19 mouse cellular contexts compared by ENCODE assay signal in the genomic region with DNA sequence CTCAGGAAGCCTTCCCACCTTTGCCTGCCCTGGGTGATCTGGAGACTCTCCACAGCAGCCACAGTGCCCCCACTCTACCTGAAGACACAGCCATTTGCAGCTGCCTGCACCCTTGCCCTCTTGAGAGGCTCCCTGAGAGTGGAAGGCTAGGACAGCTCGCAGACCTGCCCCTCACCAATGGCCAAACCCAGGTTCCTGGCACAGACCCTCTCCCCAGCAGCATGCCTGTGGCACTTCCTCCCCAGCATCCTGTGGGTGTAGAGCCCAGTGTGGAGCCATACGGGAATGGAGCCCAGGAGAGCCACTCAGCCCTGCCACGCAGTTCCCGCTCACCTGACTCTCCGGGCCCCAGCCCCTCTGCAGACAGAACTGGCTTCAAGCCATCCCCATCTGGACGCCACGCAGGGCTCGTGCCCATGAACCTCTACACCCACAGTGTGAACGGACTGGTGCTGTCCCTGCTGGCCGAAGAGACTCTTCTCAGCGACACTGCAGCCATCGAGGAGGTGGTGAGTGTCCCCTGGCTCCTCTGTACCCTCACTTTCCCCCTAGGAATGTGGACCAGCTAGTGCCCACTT. TPM values are rescaled to one million over a fixed set of nuclear protein-coding genes. Genes with fewer than 3 reads are reported as not detected.
DNase-seq lines count a peak whose midpoint lies in the region; ATAC-seq and TF ChIP-seq lines count a peak whose summit lies in the region.
"Had no signal": no experiment of that assay in that cellular context is flagged by ENCODE, and none has a peak within 500 bp of the region (broad histone marks: within the 10 kb centered on the region; RNA-seq: fewer than 3 reads in every experiment).

No protein-coding gene starts in this region.

- TF ChIP-seq CTCF in left cerebral cortex, adult 2 months (IDR thresholded peaks at IDR 0.05): no peak
- no peak; the same call in 1 of the 2 replicates for TF ChIP-seq CTCF in hindbrain, postnatal 0 days (IDR thresholded peaks at IDR 0.05; ENCODE audit: low read depth)
- TF ChIP-seq CTCF in stomach, postnatal 0 days (IDR thresholded peaks at IDR 0.05; ENCODE audit: low read depth): no peak

- 89% methylated on average over 12 of the region's 12 CpGs for WGBS in forebrain, embryonic 13.5 days
- 59% methylated on average over 12 of the region's 12 CpGs for WGBS in hindbrain, postnatal 0 days
- WGBS in stomach, postnatal 0 days: 88% methylated on average over 12 of the region's 12 CpGs

- peaks cover 42% of the 10 kb centered on the region for H3K4me1 ChIP-seq in forebrain, embryonic 13.5 days
- H3K4me1 ChIP-seq in hindbrain, postnatal 0 days (ENCODE audit: insufficient read depth, low read length): peaks cover 41% of the 10 kb centered on the region
- H3K4me1 ChIP-seq in stomach, postnatal 0 days (replicated peaks; ENCODE audit: control insufficient read depth, insufficient read depth): no peaks in the 10 kb centered on the region
- H3K4me1 ChIP-seq: embryonic facial prominence, embryonic 13.5 days; heart, embryonic 13.5 days; kidney, embryonic 15.5 days; lung, embryonic 15.5 days had no signal

- H3K9me3 ChIP-seq in forebrain, embryonic 13.5 days (replicated peaks): no peaks in the 10 kb centered on the region
- no peaks in the 10 kb centered on the region for H3K9me3 ChIP-seq in hindbrain, postnatal 0 days (ENCODE audit: low read length)
- H3K9me3 ChIP-seq in stomach, postnatal 0 days (ENCODE audit: control insufficient read depth, low read length): no peaks in the 10 kb centered on the region
- H3K9me3 ChIP-seq: embryonic facial prominence, embryonic 13.5 days; heart, embryonic 13.5 days; kidney, embryonic 15.5 days; lung, embryonic 15.5 days; neural tube, embryonic 12.5 days had no signal

- peaks cover 76% of the 10 kb centered on the region for H3K36me3 ChIP-seq in forebrain, embryonic 13.5 days (ENCODE audit: poor library complexity, severe bottlenecking)
- peaks cover 25% of the 10 kb centered on the region for H3K36me3 ChIP-seq in hindbrain, postnatal 0 days (ENCODE audit: insufficient read depth, low read length)
- H3K36me3 ChIP-seq in stomach, postnatal 0 days (ENCODE audit: control insufficient read depth, insufficient read depth, low read length): peaks cover 27% of the 10 kb centered on the region

- DNase-seq in left cerebral cortex, adult 2 months (ENCODE audit: extremely low spot score in 1 of 2, low spot score in 2 of 2): no peak
- no peak for DNase-seq in left cerebral cortex, postnatal 14 days (ENCODE audit: low spot score in 2 of 2)
- no peak for DNase-seq in hindbrain, postnatal 0 days (ENCODE audit: low spot score)
- DNase-seq in stomach, postnatal 0 days (ENCODE audit: low spot score): no peak
- no peak for DNase-seq in thymus, adult 18-20 months
- DNase-seq in kidney, postnatal 36 days: no peak
- DNase-seq: gastrocnemius, postnatal 14 days; right cerebral cortex, adult 18-20 months had no signal

- H3K9ac ChIP-seq in forebrain, embryonic 13.5 days: 0 out of 2 replicates have a peak overlapping the region, but pooled peaks have one; percentile 37
- 0 out of 2 replicates have a peak overlapping the region, but pooled peaks have one; percentile 7 for H3K9ac ChIP-seq in hindbrain, postnatal 0 days (replicated peaks; ENCODE audit: low read length)
- H3K9ac ChIP-seq in stomach, postnatal 0 days (ENCODE audit: low read length): no peak overlapping the region
- H3K9ac ChIP-seq: embryonic facial prominence, embryonic 13.5 days; heart, embryonic 13.5 days; kidney, embryonic 15.5 days; lung, embryonic 15.5 days; neural tube, embryonic 12.5 days had no signal

- H3K4me2 ChIP-seq in forebrain, embryonic 13.5 days: no peak overlapping the region
- H3K4me2 ChIP-seq in hindbrain, postnatal 0 days (ENCODE audit: low read depth, low read length): no peak overlapping the region
- H3K4me2 ChIP-seq in stomach, postnatal 0 days (replicated peaks; ENCODE audit: low read depth): no peak overlapping the region
- H3K4me2 ChIP-seq: embryonic facial prominence, embryonic 13.5 days; heart, embryonic 13.5 days; kidney, embryonic 15.5 days; liver, embryonic 11.5 days; lung, embryonic 15.5 days; neural tube, embryonic 12.5 days had no signal

- no peaks in the 10 kb centered on the region for H3K27me3 ChIP-seq in forebrain, embryonic 13.5 days
- no peaks in the 10 kb centered on the region for H3K27me3 ChIP-seq in hindbrain, postnatal 0 days (ENCODE audit: insufficient read depth, low read length)
- no peaks in the 10 kb centered on the region for H3K27me3 ChIP-seq in stomach, postnatal 0 days (ENCODE audit: control insufficient read depth, insufficient read depth, low read length)
- H3K27me3 ChIP-seq: embryonic facial prominence, embryonic 13.5 days; heart, embryonic 13.5 days; kidney, embryonic 15.5 days; lung, embryonic 15.5 days; neural tube, embryonic 12.5 days had no signal

- no peak for ATAC-seq in forebrain, embryonic 13.5 days
- ATAC-seq in hindbrain, postnatal 0 days: no peak
- ATAC-seq in stomach, postnatal 0 days (ENCODE audit: low FRiP score, low TSS enrichment): peak; percentile 8; the same call in 1 of the 2 replicates
- ATAC-seq: CD4-positive, CD25-positive, alpha-beta regulatory T cell, adult 4 months had no signal

- peak overlapping the region; percentile 92 for H3K27ac ChIP-seq in left cerebral cortex, adult 2 months
- peak overlapping the region; percentile 93 for H3K27ac ChIP-seq in forebrain, embryonic 13.5 days
- H3K27ac ChIP-seq in hindbrain, postnatal 0 days: peak overlapping the region; percentile 95
- H3K27ac ChIP-seq in stomach, postnatal 0 days (replicated peaks): no peak overlapping the region
- H3K27ac ChIP-seq: embryonic facial prominence, embryonic 13.5 days; heart, embryonic 13.5 days; kidney, embryonic 15.5 days; lung, embryonic 15.5 days had no signal

- intact Hi-C loops in left cerebral cortex, adult 2 months (cut with DNase I): no loop called here
- intact Hi-C loops in left cerebral cortex, postnatal 14 days (cut with DNase I): no loop called here

- TF ChIP-seq EP300 in stomach, postnatal 0 days (optimal IDR thresholded peaks at IDR 0.05): no peak

- no peak overlapping the region for H3K4me3 ChIP-seq in left cerebral cortex, adult 2 months
- no peak overlapping the region for H3K4me3 ChIP-seq in forebrain, embryonic 13.5 days
- H3K4me3 ChIP-seq in hindbrain, postnatal 0 days (ENCODE audit: low read length): no peak overlapping the region
- H3K4me3 ChIP-seq in stomach, postnatal 0 days (ENCODE audit: low read depth, low read length): no peak overlapping the region
- H3K4me3 ChIP-seq: embryonic facial prominence, embryonic 13.5 days; heart, embryonic 13.5 days; kidney, embryonic 15.5 days; lung, embryonic 15.5 days; neural tube, embryonic 12.5 days had no signal

RNA-seq across cellular contexts. Expression of gene Gm6583, which starts 14.5 kb away (rescaled TPM):
- total RNA-seq in left cerebral cortex, adult 2 months (2021): not detected
- not detected for total RNA-seq in left cerebral cortex, postnatal 14 days (2021)
- 0.18 and 0.23 TPM in 2 replicates for polyA plus RNA-seq in forebrain, embryonic 13.5 days (2015; fragmentation: Nextera tagmentation; extraction: Ambion mirVana)
- total RNA-seq in hindbrain, postnatal 0 days (2014; rRNA removed): not detected in 2 replicates
- polyA plus RNA-seq in hindbrain, postnatal 0 days (2015; fragmentation: Nextera tagmentation; extraction: Ambion mirVana): 0.06 TPM in 1 of 2 replicates, not detected in the other
- 0.08 and 0.13 TPM in 2 replicates for polyA plus RNA-seq in stomach, postnatal 0 days (2015; fragmentation: Nextera tagmentation; extraction: Ambion mirVana)
- total RNA-seq: gastrocnemius, postnatal 14 days; left cerebral cortex, postnatal 36 days; megakaryocyte-erythroid progenitor cell, adult 5-6 weeks had no signal
- polyA plus RNA-seq: spleen, adult 2 months had no signal

RNA-seq across cellular contexts. Expression of gene Asphd2, which starts 24.3 kb away (rescaled TPM):
- total RNA-seq in left cerebral cortex, adult 2 months (2021): 100 to 1,000 TPM; 180 to 183 TPM
- 100 to 1,000 TPM; 164 to 171 TPM for total RNA-seq in left cerebral cortex, postnatal 14 days (2021)
- polyA plus RNA-seq in forebrain, embryonic 13.5 days (2015; fragmentation: Nextera tagmentation; extraction: Ambion mirVana): 21.4 and 23.8 TPM in 2 replicates
- 143 and 164 TPM in 2 replicates for total RNA-seq in hindbrain, postnatal 0 days (2014; rRNA removed)
- 113 and 118 TPM in 2 replicates for polyA plus RNA-seq in hindbrain, postnatal 0 days (2015; fragmentation: Nextera tagmentation; extraction: Ambion mirVana)
- polyA plus RNA-seq in stomach, postnatal 0 days (2015; fragmentation: Nextera tagmentation; extraction: Ambion mirVana): 4.4 and 4.6 TPM in 2 replicates
- total RNA-seq: megakaryocyte-erythroid progenitor cell, adult 5-6 weeks had no signal
- polyA plus RNA-seq: CD4-positive, CD25-positive, alpha-beta regulatory T cell, adult 4 months had no signal

RNA-seq across cellular contexts. Expression of gene Hps4, which starts 27.4 kb away (rescaled TPM):
- total RNA-seq in left cerebral cortex, adult 2 months (2021): 10 to 100 TPM; 26.9 to 38.3 TPM
- total RNA-seq in left cerebral cortex, postnatal 14 days (2021): 10 to 100 TPM; 30.0 to 32.7 TPM
- 28.9 and 33.0 TPM in 2 replicates for polyA plus RNA-seq in forebrain, embryonic 13.5 days (2015; fragmentation: Nextera tagmentation; extraction: Ambion mirVana)
- 43.9 and 45.6 TPM in 2 replicates for total RNA-seq in hindbrain, postnatal 0 days (2014; rRNA removed)
- 32.7 and 33.6 TPM in 2 replicates for polyA plus RNA-seq in hindbrain, postnatal 0 days (2015; fragmentation: Nextera tagmentation; extraction: Ambion mirVana)
- 15.2 and 15.3 TPM in 2 replicates for polyA plus RNA-seq in stomach, postnatal 0 days (2015; fragmentation: Nextera tagmentation; extraction: Ambion mirVana)

RNA-seq across cellular contexts. Expression of gene Srrd, which starts 27.5 kb away (rescaled TPM):
- total RNA-seq in left cerebral cortex, adult 2 months (2021): 10 to 100 TPM; 23.1 to 29.9 TPM
- 10 to 100 TPM; 21.6 to 23.0 TPM for total RNA-seq in left cerebral cortex, postnatal 14 days (2021)
- polyA plus RNA-seq in forebrain, embryonic 13.5 days (2015; fragmentation: Nextera tagmentation; extraction: Ambion mirVana): 47.3 and 57.6 TPM in 2 replicates
- 84.3 and 92.0 TPM in 2 replicates for total RNA-seq in hindbrain, postnatal 0 days (2014; rRNA removed)
- polyA plus RNA-seq in hindbrain, postnatal 0 days (2015; fragmentation: Nextera tagmentation; extraction: Ambion mirVana): 49.1 and 56.0 TPM in 2 replicates
- 19.3 and 20.9 TPM in 2 replicates for polyA plus RNA-seq in stomach, postnatal 0 days (2015; fragmentation: Nextera tagmentation; extraction: Ambion mirVana)

RNA-seq across cellular contexts. Expression of gene Tfip11, which starts 44.2 kb away (rescaled TPM):
- 10 to 100 TPM; 43.0 to 45.0 TPM for total RNA-seq in left cerebral cortex, adult 2 months (2021)
- total RNA-seq in left cerebral cortex, postnatal 14 days (2021): 10 to 100 TPM; 37.1 to 37.9 TPM
- 29.9 and 35.7 TPM in 2 replicates for polyA plus RNA-seq in forebrain, embryonic 13.5 days (2015; fragmentation: Nextera tagmentation; extraction: Ambion mirVana)
- total RNA-seq in hindbrain, postnatal 0 days (2014; rRNA removed): 16.5 and 20.2 TPM in 2 replicates
- 24.3 and 24.4 TPM in 2 replicates for polyA plus RNA-seq in hindbrain, postnatal 0 days (2015; fragmentation: Nextera tagmentation; extraction: Ambion mirVana)
- 12.4 and 12.9 TPM in 2 replicates for polyA plus RNA-seq in stomach, postnatal 0 days (2015; fragmentation: Nextera tagmentation; extraction: Ambion mirVana)
